Mouse (Mus musculus): ENCODE measurements at regions not wholly inside any gene's neighbourhood (a gene's known extent, or its start where the extent isn't known, plus 50 kb on each side); places are given as distances from the start of the nearest gene placed in this dataset.

- no peak for TF ChIP-seq GATA1 (IDR thresholded peaks at IDR 0.05; ENCODE audit: low read length)
- TF ChIP-seq TAL1 (IDR thresholded peaks at IDR 0.05; ENCODE audit: low read length) = no peak
These were observed 144.5 kb upstream of the Bcor start for GRCm38 (mm10) chrX:12304678-12305077.

All from erythroblast, embryonic 14.5 days (primary cell).